Mouse (Mus musculus) thymus, adult 2 months (tissue): ENCODE results near the gene Hs3st4. TPM values are rescaled to one million over a fixed set of nuclear protein-coding genes. Genes with fewer than 3 reads are reported as not detected.

ENCODE experiments used
- DNase-seq: peaks from one replicate; pipeline ENCODE4 v3.0.0; 2021
- H3K27ac ChIP-seq: fragments of 200-500 bp; 2 replicates; pipeline ENCODE4 v1.5.1; 2012; ENCODE audit warnings: low read length, control low read depth; ENCODE audit not compliant: control insufficient read depth, insufficient read depth
- H3K27me3 ChIP-seq: fragments of 200-500 bp; 2 replicates; pipeline ENCODE4 v1.6.1; 2012; ENCODE audit warnings: mild to moderate bottlenecking, low read length, moderate library complexity, mixed read lengths; ENCODE audit not compliant: control insufficient read depth, insufficient read depth
- H3K36me3 ChIP-seq: fragments of 200-500 bp; 2 replicates; pipeline ENCODE4 v1.6.1; 2012; ENCODE audit warnings: mild to moderate bottlenecking, low read length, moderate library complexity; ENCODE audit not compliant: control insufficient read depth, insufficient read depth
- H3K4me1 ChIP-seq: fragments of 200-500 bp; replicated peaks from 2 replicates; pipeline ENCODE4 v1.6.1; 2012; ENCODE audit warnings: low read length; ENCODE audit not compliant: control insufficient read depth, insufficient read depth
- H3K4me3 ChIP-seq: fragments of 200-500 bp; 2 replicates; pipeline ENCODE4 v1.5.1; 2012; ENCODE audit warnings: mild to moderate bottlenecking, low read length, control low read depth, moderate library complexity; ENCODE audit not compliant: control insufficient read depth, insufficient read depth
- CTCF ChIP-seq: fragments of 200-500 bp; IDR thresholded peaks from 2 replicates; pipeline ENCODE4 v1.5.1; 2012; ENCODE audit warnings: mild to moderate bottlenecking, control low read depth, low read length, moderate library complexity, borderline replicate concordance; ENCODE audit not compliant: control insufficient read depth, poor library complexity, insufficient read depth; ENCODE audit errors: extremely low read depth
- POLR2A ChIP-seq: fragments of 200-500 bp; IDR thresholded peaks from 2 replicates; pipeline ENCODE4 v1.6.1; 2012; ENCODE audit warnings: mild to moderate bottlenecking, low read length, control low read depth, moderate library complexity; ENCODE audit not compliant: control insufficient read depth, poor library complexity, insufficient read depth; ENCODE audit errors: extremely low read depth
- WGBS: fragments of 180-500 bp; shearing (Covaris S2); methylation state at CpG from one replicate; pipeline ENCODE4 v1.1.7; 2018; 5-methylcytosine and 5-hydroxymethylcytosine counted together
- polyA plus RNA-seq: library from polyadenylated mRNA; depleted of rRNA; stranded (reverse); fragments of >200 nt; gene quantifications from 2 replicates; pipeline ENCODE4 v1.2.3, GENCODE M21; 2012

The Hs3st4 gene
- polyA plus RNA-seq, 1 experiment: 0.03 TPM

DNA sequence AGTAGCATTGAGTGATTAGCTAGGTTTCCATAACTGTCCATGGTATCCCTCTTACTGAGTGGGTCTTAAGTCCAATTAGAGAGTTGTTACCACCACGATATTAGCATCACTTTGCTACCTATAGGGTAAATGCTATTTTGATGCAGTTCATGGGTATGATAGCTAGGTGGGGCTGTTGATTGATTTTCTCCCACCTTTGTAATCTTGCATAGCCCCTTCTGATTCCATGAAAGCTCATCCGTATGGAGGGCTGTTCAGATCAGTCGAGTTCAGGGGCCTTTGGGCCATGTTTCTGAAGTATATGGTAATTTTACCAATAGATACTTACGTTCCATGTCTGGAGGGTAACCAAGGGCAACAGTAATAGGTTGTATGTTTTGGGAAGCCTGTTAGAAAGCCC, 400.8 kb downstream of the Hs3st4 start:
- no peak for DNase-seq
- Histone ChIP-seq H3K27me3 (no peaks in the 10 kb centered on the region), H3K36me3 (no peaks in the 10 kb centered on the region), H3K27ac (no peak overlapping the region), H3K4me3 (no peak overlapping the region), H3K4me1 (no peaks in the 10 kb centered on the region)
- 40% methylated on average over 4 of the region's 4 CpGs for WGBS
- no peak for TF ChIP-seq CTCF
- TF ChIP-seq POLR2A: no peak

GRCm38 (mm10) chr7:124399184-124399583, 416.5 kb downstream of the Hs3st4 start:
- Histone ChIP-seq H3K36me3 (no peaks in the 10 kb centered on the region), H3K4me3 (no peak overlapping the region), H3K27ac (no peak overlapping the region), H3K27me3 (no peaks in the 10 kb centered on the region), H3K4me1 (no peaks in the 10 kb centered on the region)
- TF ChIP-seq POLR2A: no peak
- TF ChIP-seq CTCF: no peak
- DNase-seq: no peak

DNA sequence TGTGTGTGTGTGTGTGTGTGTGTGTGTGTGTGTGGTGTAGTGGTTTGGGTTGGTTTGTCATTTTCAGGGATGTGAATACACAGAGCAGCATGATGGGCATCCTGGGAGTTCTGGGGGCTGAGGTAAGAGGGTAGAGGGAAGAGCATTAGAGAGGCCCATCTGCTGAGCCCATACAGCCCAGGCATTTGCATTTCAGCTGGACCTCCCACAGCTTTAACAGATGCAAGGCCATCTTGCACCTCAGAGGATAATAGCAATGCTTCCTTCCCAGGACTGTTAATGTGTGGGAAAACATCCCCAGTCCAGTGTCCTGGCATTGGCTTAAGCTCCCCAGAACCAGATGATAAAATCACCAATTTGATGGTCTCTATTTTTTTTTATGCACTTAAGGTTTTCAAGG, 444.3 kb downstream of the Hs3st4 start:
- Histone ChIP-seq H3K4me1 (no peaks in the 10 kb centered on the region), H3K36me3 (no peaks in the 10 kb centered on the region), H3K27me3 (no peaks in the 10 kb centered on the region), H3K4me3 (no peak overlapping the region), H3K27ac (no peak overlapping the region)
- TF ChIP-seq CTCF: no peak
- no peak for TF ChIP-seq POLR2A
- no peak for DNase-seq
